18 mouse cellular contexts compared by ENCODE assay signal in the genomic region with DNA sequence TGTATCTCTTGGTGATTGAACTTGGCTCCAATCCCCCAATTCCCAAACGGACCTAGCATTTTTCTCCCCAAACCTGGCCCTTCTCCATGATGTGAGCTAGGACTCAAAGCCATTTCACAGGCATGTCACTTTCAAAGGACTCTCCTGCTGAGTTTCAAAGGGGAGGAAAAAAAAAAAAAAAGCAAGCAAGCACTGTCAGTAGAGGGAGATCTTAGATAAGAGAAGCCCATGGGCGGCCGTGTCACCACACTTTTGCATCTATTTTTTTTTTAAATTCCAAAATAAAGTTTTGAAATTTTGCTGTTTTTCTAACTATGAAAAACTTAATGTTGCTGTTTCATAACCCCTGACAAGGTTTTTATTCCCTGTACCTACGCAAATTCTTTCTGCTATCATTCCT. TPM values are rescaled to one million over a fixed set of nuclear protein-coding genes. Genes with fewer than 3 reads are reported as not detected.
A peak's percentile ranks its signal among the peaks of the same experiment; 100 is the strongest.
DNase-seq lines count a peak whose midpoint lies in the region; ATAC-seq and TF ChIP-seq lines count a peak whose summit lies in the region.
"Had no signal": no experiment of that assay in that cellular context is flagged by ENCODE, and none has a peak within 500 bp of the region (broad histone marks: within the 10 kb centered on the region; RNA-seq: fewer than 3 reads in every experiment).

No protein-coding gene starts in this region.

- TF ChIP-seq CTCF in kidney, postnatal 0 days (IDR thresholded peaks at IDR 0.05; ENCODE audit: low read depth): 0 out of 2 replicates have a peak, but pooled peaks have one; percentile 3

- WGBS in kidney, postnatal 0 days: 61% methylated on average over 4 of the region's 4 CpGs
- WGBS in kidney, embryonic 14.5 days: 66% methylated on average over 4 of the region's 4 CpGs
- WGBS in heart, embryonic 11.5 days (ENCODE audit: insufficient replicate concordance): 49% methylated on average over 4 of the region's 4 CpGs

- H3K4me2 ChIP-seq in kidney, postnatal 0 days (ENCODE audit: low read length): no peak overlapping the region
- H3K4me2 ChIP-seq in kidney, embryonic 14.5 days (replicated peaks; ENCODE audit: low read depth, low read length): no peak overlapping the region
- no peak overlapping the region for H3K4me2 ChIP-seq in heart, embryonic 11.5 days

- H3K9ac ChIP-seq in kidney, postnatal 0 days (ENCODE audit: low read depth, low read length): no peak overlapping the region
- H3K9ac ChIP-seq in kidney, embryonic 14.5 days (ENCODE audit: low read depth, low read length): no peak overlapping the region
- H3K9ac ChIP-seq in heart, embryonic 11.5 days (ENCODE audit: low read depth, low read length): no peak overlapping the region
- H3K9ac ChIP-seq: liver, postnatal 0 days had no signal

- no peak for DNase-seq in kidney, postnatal 0 days (ENCODE audit: low spot score)
- DNase-seq in right cerebral cortex, postnatal 10 days (ENCODE audit: low spot score in 2 of 2): peak; percentile 48 to 51
- DNase-seq in right cerebral cortex, adult 2 months (ENCODE audit: low spot score in 2 of 2): no peak
- peak; percentile 45 for DNase-seq in brain, adult 2 months (ENCODE audit: low read depth, low spot score)
- DNase-seq in spleen, adult 12 weeks (ENCODE audit: low spot score): no peak
- DNase-seq: adrenal gland, postnatal 36 days; cerebellum, adult 9-10 months; embryo, embryonic 11 days; gastrocnemius, postnatal 14 days; kidney, adult 11 months; kidney, postnatal 14 days; liver, postnatal 0 days; retina, postnatal 1 day had no signal

- H3K27ac ChIP-seq in kidney, postnatal 0 days: no peak overlapping the region
- H3K27ac ChIP-seq in kidney, embryonic 14.5 days (ENCODE audit: low read depth, low read length): no peak overlapping the region
- H3K27ac ChIP-seq in heart, embryonic 11.5 days (ENCODE audit: low read depth, low read length): no peak overlapping the region
- H3K27ac ChIP-seq: limb, embryonic 10.5 days had no signal

- H3K4me3 ChIP-seq in kidney, postnatal 0 days (replicated peaks; ENCODE audit: low read depth, low read length): no peak overlapping the region
- H3K4me3 ChIP-seq in kidney, embryonic 14.5 days (ENCODE audit: low read length): no peak overlapping the region
- no peak overlapping the region for H3K4me3 ChIP-seq in heart, embryonic 11.5 days (ENCODE audit: low read depth, low read length)
- H3K4me3 ChIP-seq: limb, embryonic 10.5 days had no signal

- no peak for ATAC-seq in kidney, postnatal 0 days (replicated peaks; ENCODE audit: low FRiP score, low read depth)
- ATAC-seq in kidney, embryonic 14.5 days (ENCODE audit: low FRiP score, low TSS enrichment): no peak
- ATAC-seq in heart, embryonic 11.5 days (replicated peaks; ENCODE audit: insufficient number of reproducible peaks, low FRiP score, low TSS enrichment): no peak
- ATAC-seq: liver, postnatal 0 days had no signal

- no peaks in the 10 kb centered on the region for H3K27me3 ChIP-seq in kidney, postnatal 0 days (ENCODE audit: insufficient read depth, low read length)
- no peaks in the 10 kb centered on the region for H3K27me3 ChIP-seq in kidney, embryonic 14.5 days (ENCODE audit: control insufficient read depth, insufficient read depth, low read length)
- no peaks in the 10 kb centered on the region for H3K27me3 ChIP-seq in heart, embryonic 11.5 days (ENCODE audit: control insufficient read depth, insufficient read depth, low read length)
- H3K27me3 ChIP-seq: megakaryocyte, embryonic 14.5 days had no signal

- H3K4me1 ChIP-seq in kidney, postnatal 0 days (replicated peaks; ENCODE audit: insufficient read depth, low read length): no peaks in the 10 kb centered on the region
- no peaks in the 10 kb centered on the region for H3K4me1 ChIP-seq in kidney, embryonic 14.5 days (ENCODE audit: control insufficient read depth, insufficient read depth, low read length)
- H3K4me1 ChIP-seq in heart, embryonic 11.5 days (ENCODE audit: control insufficient read depth, insufficient read depth, low read length): no peaks in the 10 kb centered on the region
- H3K4me1 ChIP-seq: limb, embryonic 10.5 days; megakaryocyte, embryonic 14.5 days had no signal

- H3K36me3 ChIP-seq in kidney, postnatal 0 days (ENCODE audit: insufficient read depth, low read length): no peaks in the 10 kb centered on the region
- no peaks in the 10 kb centered on the region for H3K36me3 ChIP-seq in kidney, embryonic 14.5 days (ENCODE audit: control insufficient read depth, insufficient read depth, low read length)
- no peaks in the 10 kb centered on the region for H3K36me3 ChIP-seq in heart, embryonic 11.5 days (ENCODE audit: control insufficient read depth, insufficient read depth, low read length)
- H3K36me3 ChIP-seq: G1E; limb, embryonic 10.5 days had no signal

- H3K9me3 ChIP-seq in kidney, postnatal 0 days (replicated peaks; ENCODE audit: low read length): no peaks in the 10 kb centered on the region
- no peaks in the 10 kb centered on the region for H3K9me3 ChIP-seq in kidney, embryonic 14.5 days (ENCODE audit: control insufficient read depth, low read length)
- no peaks in the 10 kb centered on the region for H3K9me3 ChIP-seq in heart, embryonic 11.5 days (replicated peaks; ENCODE audit: control insufficient read depth, low read length)
- H3K9me3 ChIP-seq: G1E; limb, embryonic 10.5 days; megakaryocyte, embryonic 14.5 days had no signal

RNA-seq across cellular contexts. Expression of a gene that starts 33.0 kb away (rescaled TPM):
- 100.0 and 105 TPM in 2 replicates for polyA plus RNA-seq in kidney, postnatal 0 days (2015; fragmentation: Nextera tagmentation; extraction: Ambion mirVana)
- 85.8 and 96.5 TPM in 2 replicates for polyA plus RNA-seq in kidney, embryonic 14.5 days (2014; fragmentation: Nextera tagmentation; extraction: Ambion mirVana)
- polyA plus RNA-seq in heart, embryonic 11.5 days (2014; fragmentation: Nextera tagmentation; extraction: Ambion mirVana): 65.1 and 66.5 TPM in 2 replicates

Comparison
In these comparisons a context has a peak if more than half of its experiments do, and no peak if none do; other contexts are left out.
1. DNase-seq: peak in right cerebral cortex, postnatal 10 days (2 of 2) and brain, adult 2 months (single experiment); none in kidney, postnatal 0 days (single experiment), right cerebral cortex, adult 2 months (0 of 2) and spleen, adult 12 weeks (single experiment).